Mouse (Mus musculus) spleen, adult 2 months (tissue): ENCODE measurements at regions not wholly inside any gene's neighbourhood (a gene's known extent, or its start where the extent isn't known, plus 50 kb on each side); places are given as distances from the start of the nearest gene placed in this dataset.
"Not testable (repeated sequence)": the region's sequence is repeated elsewhere in the genome, so short reads cannot be mapped to it uniquely, and the experiment has no call there.

Source experiments
- DNase-seq, 2 experiments: peaks; one replicate each; pipeline versions ENCODE4 v3.0.0 to v3.0.0-alpha.2; 2012 to 2021; ENCODE audit warnings: low spot score in 2 of 2, low read depth in 1 of 2
- H3K27ac ChIP-seq: fragments of 200-500 bp; 2 replicates; pipeline ENCODE4 v1.5.1; 2012; ENCODE audit warnings: low read length, inconsistent platforms; ENCODE audit not compliant: insufficient read depth
- H3K27me3 ChIP-seq: fragments of 200-500 bp; 2 replicates; pipeline ENCODE4 v1.6.1; 2012; ENCODE audit warnings: mild to moderate bottlenecking, moderate library complexity, low read length, inconsistent platforms; ENCODE audit not compliant: control insufficient read depth, insufficient read depth
- H3K36me3 ChIP-seq: fragments of 200-500 bp; 2 replicates; pipeline ENCODE4 v1.6.1; 2012; ENCODE audit warnings: mild to moderate bottlenecking, low read length, inconsistent platforms; ENCODE audit not compliant: control insufficient read depth, insufficient read depth
- H3K4me1 ChIP-seq: fragments of 200-500 bp; 2 replicates; pipeline ENCODE4 v1.6.1; 2011; ENCODE audit warnings: inconsistent platforms; ENCODE audit not compliant: control insufficient read depth, insufficient read depth, insufficient read length
- H3K4me3 ChIP-seq: fragments of 200-500 bp; 2 replicates; pipeline ENCODE4 v1.5.1; 2011; ENCODE audit warnings: mild to moderate bottlenecking, inconsistent platforms; ENCODE audit not compliant: insufficient read depth, insufficient read length; ENCODE audit errors: extremely low read depth
- CTCF ChIP-seq: fragments of 200-500 bp; IDR thresholded peaks from 2 replicates; pipeline ENCODE4 v1.5.1; 2011; ENCODE audit warnings: mild to moderate bottlenecking, inconsistent platforms; ENCODE audit not compliant: insufficient read depth, insufficient read length, insufficient replicate concordance; ENCODE audit errors: extremely low read depth
- POLR2A ChIP-seq: fragments of 200-500 bp; IDR thresholded peaks from 2 replicates; pipeline ENCODE4 v1.6.1; 2011; ENCODE audit warnings: low read depth, low read length, inconsistent platforms
- WGBS: fragments of 180-500 bp; shearing (Covaris S2); methylation state at CpG from one replicate; pipeline ENCODE4 v1.1.7; 2018; 5-methylcytosine and 5-hydroxymethylcytosine counted together

DNA sequence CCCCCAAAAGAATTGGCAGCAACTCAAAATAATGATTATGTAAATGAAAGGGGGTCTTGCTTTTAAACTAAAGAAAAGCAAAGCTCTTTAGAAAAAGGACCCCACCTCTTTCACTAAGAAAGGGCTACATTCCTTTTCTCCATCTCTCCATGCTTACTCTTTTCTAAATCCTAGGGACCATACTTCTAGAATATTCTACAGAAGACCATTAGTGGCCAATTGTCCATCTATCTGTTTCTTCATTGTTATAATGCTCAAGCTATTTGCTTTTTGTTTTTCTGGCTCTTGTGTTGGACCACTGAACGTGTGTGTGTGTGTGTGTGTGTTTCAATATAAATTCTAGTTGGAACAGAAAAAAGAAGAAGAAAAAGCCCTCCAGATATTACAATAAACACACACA lies 615.7 kb downstream of the Hdgfl1 start:
- Histone ChIP-seq H3K4me3 (no peak overlapping the region), H3K4me1 (no peaks in the 10 kb centered on the region), H3K27ac (no peak overlapping the region), H3K36me3 (no peaks in the 10 kb centered on the region), H3K27me3 (no peaks in the 10 kb centered on the region)
- WGBS = 60% methylated on average over 1 of the region's 1 CpGs
- no peak for DNase-seq
- TF ChIP-seq POLR2A = no peak

DNA sequence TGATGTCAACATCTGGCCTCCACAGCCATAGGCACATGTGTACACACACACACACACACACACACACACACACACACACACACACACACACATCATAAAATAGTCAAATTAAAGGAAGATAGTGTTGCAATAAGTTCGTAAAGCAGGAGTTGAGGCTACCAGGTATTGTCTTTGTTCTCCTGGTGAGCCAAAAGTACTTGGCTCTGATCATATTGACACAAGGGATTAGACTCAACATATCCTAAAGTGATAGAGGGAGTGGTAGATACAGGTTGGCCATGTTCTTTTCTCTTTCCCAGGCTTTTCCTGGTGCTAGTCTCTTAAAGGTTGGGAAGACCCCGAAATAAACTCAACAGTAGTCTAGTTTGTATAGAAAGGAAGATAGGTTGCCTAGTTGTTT lies 616.9 kb downstream of the Hdgfl1 start:
- no peaks in the 10 kb centered on the region for H3K4me1 ChIP-seq
- H3K36me3 ChIP-seq = no peaks in the 10 kb centered on the region
- no peak for DNase-seq
- 78% methylated on average over 2 of the region's 2 CpGs for WGBS
- no peak overlapping the region for H3K27ac ChIP-seq
- TF ChIP-seq CTCF (no peak), POLR2A (no peak)
- no peaks in the 10 kb centered on the region for H3K27me3 ChIP-seq
- no peak overlapping the region for H3K4me3 ChIP-seq

DNA sequence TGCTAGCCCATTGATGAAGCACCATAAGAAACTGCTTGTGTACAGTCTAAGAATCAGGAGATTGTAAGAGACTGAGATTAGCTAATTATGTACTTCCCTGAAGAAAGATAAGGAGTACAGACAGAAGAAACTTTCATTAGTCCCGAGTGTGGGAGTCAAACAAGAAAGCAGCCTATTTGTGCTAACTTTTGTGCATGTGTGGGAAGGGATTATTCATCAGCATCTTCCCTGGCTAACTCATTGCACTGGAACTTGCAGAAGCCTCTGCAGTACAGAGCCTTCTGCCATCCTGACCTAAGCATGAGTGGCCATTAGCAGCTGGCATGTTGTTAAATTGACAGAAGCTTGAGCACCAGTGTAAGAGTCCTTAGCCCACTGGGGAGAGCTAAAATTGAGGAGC lies 619.5 kb downstream of the Hdgfl1 start:
- Histone ChIP-seq H3K4me3 (no peak overlapping the region), H3K4me1 (no peaks in the 10 kb centered on the region), H3K36me3 (no peaks in the 10 kb centered on the region), H3K27me3 (no peaks in the 10 kb centered on the region), H3K27ac (no peak overlapping the region)
- no peak for TF ChIP-seq POLR2A
- no peak for TF ChIP-seq CTCF
- no peak for DNase-seq
- 65% methylated on average over 1 of the region's 1 CpGs for WGBS

DNA sequence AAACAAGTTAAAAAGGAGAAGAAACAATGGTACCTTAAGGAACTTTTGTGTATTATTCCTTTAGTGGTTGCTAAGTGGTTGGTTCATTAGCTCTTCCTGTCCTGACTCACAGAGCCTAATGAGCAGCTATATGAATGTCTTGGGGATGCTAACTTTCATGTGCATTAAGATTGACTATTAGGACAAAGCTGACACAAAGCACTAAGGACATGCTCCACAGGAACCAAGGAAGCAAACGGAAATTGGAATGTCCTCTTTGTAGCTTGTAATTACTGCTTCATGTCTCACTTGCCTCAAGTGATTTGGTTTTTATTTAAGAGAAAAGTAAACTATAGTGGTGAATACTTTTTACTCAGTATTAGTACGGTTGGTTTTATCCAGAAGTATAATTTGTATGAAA lies 627.2 kb downstream of the Hdgfl1 start:
- H3K4me3 ChIP-seq = no peak overlapping the region
- no peak for DNase-seq
- H3K27me3 ChIP-seq = no peaks in the 10 kb centered on the region
- WGBS = 89% methylated on average over 2 of the region's 2 CpGs
- no peak overlapping the region for H3K27ac ChIP-seq
- TF ChIP-seq CTCF = no peak
- no peaks in the 10 kb centered on the region for H3K36me3 ChIP-seq
- no peaks in the 10 kb centered on the region for H3K4me1 ChIP-seq

DNA sequence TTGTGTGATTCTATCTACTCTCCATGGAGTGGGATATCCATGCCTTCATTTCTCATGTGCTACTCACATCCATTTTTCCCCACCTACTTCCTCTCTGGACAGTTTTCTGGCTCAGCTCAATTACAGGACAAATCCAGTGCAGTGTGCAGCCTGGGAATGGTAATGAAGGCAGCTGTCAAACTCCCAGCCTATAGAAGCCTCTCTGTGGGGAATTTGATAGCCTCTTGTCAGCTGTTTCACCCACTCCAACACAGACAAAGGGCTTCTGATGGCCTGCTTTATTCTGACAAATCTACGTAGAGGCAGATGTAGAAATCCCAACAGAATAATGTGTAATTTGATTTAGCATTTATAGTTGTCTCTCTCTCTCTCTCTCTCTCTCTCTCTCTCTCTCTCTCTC lies 650.6 kb downstream of the Hdgfl1 start:
- Histone ChIP-seq H3K4me3 (no peak overlapping the region), H3K27me3 (no peaks in the 10 kb centered on the region), H3K36me3 (no peaks in the 10 kb centered on the region), H3K27ac (no peak overlapping the region), H3K4me1 (no peaks in the 10 kb centered on the region)
- no peak for DNase-seq
- TF ChIP-seq POLR2A (no peak), CTCF (no peak)
- WGBS = 77% methylated on average over 1 of the region's 1 CpGs

DNA sequence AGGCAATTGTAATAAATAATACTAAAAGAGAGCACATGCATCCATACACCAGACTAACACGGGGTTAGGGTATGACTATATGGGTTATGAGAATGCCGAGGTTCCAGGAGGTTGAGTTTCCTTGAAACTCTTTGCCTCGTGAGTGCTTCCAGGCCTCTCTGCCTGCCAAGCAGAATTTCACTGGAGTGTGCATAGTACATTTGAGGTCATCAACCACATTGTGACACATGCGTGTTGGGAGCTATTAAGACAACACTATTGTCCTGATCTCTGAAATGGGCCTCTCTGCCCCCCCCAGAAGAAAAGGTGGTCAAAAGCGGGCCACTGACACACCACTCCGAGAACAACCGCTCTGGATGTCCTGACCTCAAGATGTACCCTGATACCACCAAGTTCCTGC lies 655.8 kb downstream of the Hdgfl1 start:
- no peak for TF ChIP-seq POLR2A
- TF ChIP-seq CTCF = no peak
- 82% methylated on average over 7 of the region's 7 CpGs for WGBS
- Histone ChIP-seq H3K4me1 (no peaks in the 10 kb centered on the region), H3K36me3 (no peaks in the 10 kb centered on the region), H3K27ac (no peak overlapping the region), H3K4me3 (no peak overlapping the region), H3K27me3 (no peaks in the 10 kb centered on the region)
- no peak for DNase-seq

DNA sequence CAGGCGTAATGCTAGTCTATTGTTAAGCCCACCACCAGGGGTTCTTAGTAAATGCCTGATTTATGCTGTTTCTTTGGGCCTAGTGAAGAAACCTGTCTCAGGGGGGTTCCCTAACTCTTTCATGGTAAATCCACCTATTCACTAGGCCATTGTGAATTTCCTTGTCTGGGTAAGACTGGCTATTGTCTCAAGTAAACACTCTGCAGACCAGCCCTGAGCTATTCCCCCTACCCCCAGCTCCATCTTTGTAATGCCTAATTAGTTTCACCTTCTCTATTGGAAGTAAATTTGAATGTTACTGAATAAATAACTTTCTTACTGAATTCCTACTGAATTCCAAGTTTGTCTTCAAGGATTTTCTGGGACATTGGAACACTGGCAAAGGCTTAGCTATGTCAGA lies 656.2 kb downstream of the Hdgfl1 start:
- not testable (repeated sequence) for H3K36me3 ChIP-seq, H3K4me1 ChIP-seq, H3K27me3 ChIP-seq, DNase-seq, H3K4me3 ChIP-seq, H3K27ac ChIP-seq
- WGBS = 82% methylated on average over 1 of the region's 1 CpGs

DNA sequence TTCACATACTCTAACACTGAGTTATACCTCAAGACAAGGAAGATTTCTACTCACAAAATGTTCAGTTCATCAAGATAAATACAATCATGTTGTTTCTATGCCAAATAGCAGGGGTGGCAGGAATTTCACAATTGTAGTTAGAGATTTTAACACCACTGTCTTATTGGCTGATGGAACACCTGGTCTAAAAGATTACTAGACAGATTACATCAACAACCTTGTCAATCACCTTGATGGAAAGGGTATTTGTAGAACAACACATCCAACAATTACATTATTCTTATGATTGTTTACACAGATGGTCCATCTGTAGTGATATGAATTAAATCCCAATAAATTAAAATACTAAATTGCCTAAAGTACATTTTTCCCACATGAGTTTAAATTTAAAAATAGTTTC lies 657.4 kb downstream of the Hdgfl1 start:
- H3K4me1 ChIP-seq = no peaks in the 10 kb centered on the region
- H3K27me3 ChIP-seq = no peaks in the 10 kb centered on the region
- no peak for DNase-seq
- no peak overlapping the region for H3K4me3 ChIP-seq
- no peaks in the 10 kb centered on the region for H3K36me3 ChIP-seq
- H3K27ac ChIP-seq = no peak overlapping the region
- TF ChIP-seq CTCF (no peak), POLR2A (no peak)
